Comparison of ENCODE assay signal across 9 mouse cellular contexts in the genomic region with DNA sequence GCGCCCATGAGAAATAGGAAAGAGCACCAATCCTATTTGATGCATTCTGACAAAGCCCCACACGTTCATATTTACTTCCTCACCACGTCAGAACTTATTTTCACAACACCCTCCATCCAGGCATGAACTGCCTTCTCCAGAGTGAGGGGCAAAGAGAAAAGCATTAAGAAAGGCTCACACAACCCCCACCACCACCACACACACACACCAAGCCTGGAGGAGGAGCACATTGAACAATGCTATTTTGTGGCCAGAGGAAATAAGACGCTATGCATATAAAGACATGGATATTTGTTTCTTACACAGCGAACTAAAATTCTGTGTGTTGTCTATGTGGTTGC.
DNase-seq lines count a peak whose midpoint lies in the region; ATAC-seq and TF ChIP-seq lines count a peak whose summit lies in the region.
"Had no signal": no experiment of that assay in that cellular context is flagged by ENCODE, and none has a peak within 500 bp of the region (broad histone marks: within the 10 kb centered on the region; RNA-seq: fewer than 3 reads in every experiment).

No protein-coding gene starts in this region.

- no peaks in the 10 kb centered on the region for H3K9me3 ChIP-seq in forebrain, embryonic 13.5 days (replicated peaks)
- no peaks in the 10 kb centered on the region for H3K9me3 ChIP-seq in intestine, embryonic 15.5 days
- H3K9me3 ChIP-seq in midbrain, embryonic 16.5 days (replicated peaks; ENCODE audit: control insufficient read depth, low read length, poor library complexity, severe bottlenecking) = no peaks in the 10 kb centered on the region

- H3K4me1 ChIP-seq in forebrain, embryonic 13.5 days = peaks cover 6% of the 10 kb centered on the region; the same call in 1 of the 2 replicates
- H3K4me1 ChIP-seq in intestine, embryonic 15.5 days (replicated peaks) = 0 out of 2 replicates have a peak, but pooled peaks cover 5% of the 10 kb centered on the region
- peaks cover 9% of the 10 kb centered on the region; the same call in 1 of the 2 replicates for H3K4me1 ChIP-seq in midbrain, embryonic 16.5 days (ENCODE audit: control insufficient read depth, insufficient read depth, low read length)

- ATAC-seq in forebrain, embryonic 13.5 days = no peak
- ATAC-seq in intestine, embryonic 15.5 days = no peak
- no peak for ATAC-seq in midbrain, embryonic 16.5 days

- no peak for TF ChIP-seq CTCF in layer of hippocampus, adult 2 months (conservative IDR thresholded peaks at IDR 0.05)

- no peaks in the 10 kb centered on the region for H3K36me3 ChIP-seq in forebrain, embryonic 13.5 days (ENCODE audit: poor library complexity, severe bottlenecking)
- H3K36me3 ChIP-seq in intestine, embryonic 15.5 days = no peaks in the 10 kb centered on the region
- H3K36me3 ChIP-seq in midbrain, embryonic 16.5 days (ENCODE audit: control insufficient read depth, insufficient read depth, low read length) = no peaks in the 10 kb centered on the region

- intact Hi-C loops in gastrocnemius, postnatal 14 days (cut with DNase I; ENCODE audit: low total_unique reads) = no loop called here

- peak overlapping the region; percentile 35; the same call in 1 of the 2 replicates for H3K4me2 ChIP-seq in forebrain, embryonic 13.5 days
- H3K4me2 ChIP-seq in intestine, embryonic 15.5 days (replicated peaks) = peak overlapping the region; percentile 38
- peak overlapping the region; percentile 46 for H3K4me2 ChIP-seq in midbrain, embryonic 16.5 days (ENCODE audit: low read length)

- DNase-seq in layer of hippocampus, adult 2 months (ENCODE audit: low spot score in 2 of 2) = no peak
- DNase-seq in layer of hippocampus, adult 18-20 months (ENCODE audit: low spot score in 2 of 2) = no peak
- no peak for DNase-seq in right cerebral cortex, postnatal 10 days (ENCODE audit: low spot score in 2 of 2)
- DNase-seq in gastrocnemius, postnatal 14 days = no peak
- DNase-seq in frontal cortex, postnatal 14 days (ENCODE audit: low spot score in 2 of 2) = no peak
- DNase-seq: gastrocnemius, postnatal 25 days had no signal

- H3K4me3 ChIP-seq in layer of hippocampus, adult 2 months = peak overlapping the region; percentile 26; the same call in 1 of the 2 replicates
- no peak overlapping the region for H3K4me3 ChIP-seq in forebrain, embryonic 13.5 days
- H3K4me3 ChIP-seq in intestine, embryonic 15.5 days (replicated peaks) = no peak overlapping the region
- no peak overlapping the region for H3K4me3 ChIP-seq in midbrain, embryonic 16.5 days (ENCODE audit: low read depth, low read length)

- peak overlapping the region; percentile 7; the same call in 1 of the 2 replicates for H3K27ac ChIP-seq in layer of hippocampus, adult 2 months
- no peak overlapping the region for H3K27ac ChIP-seq in forebrain, embryonic 13.5 days
- H3K27ac ChIP-seq in intestine, embryonic 15.5 days = no peak overlapping the region
- H3K27ac ChIP-seq in midbrain, embryonic 16.5 days (ENCODE audit: low read length) = no peak overlapping the region

- WGBS in forebrain, embryonic 13.5 days = 59% methylated on average over 5 of the region's 5 CpGs
- 76% methylated on average over 5 of the region's 5 CpGs for WGBS in intestine, embryonic 15.5 days
- 54% methylated on average over 5 of the region's 5 CpGs for WGBS in midbrain, embryonic 16.5 days

- H3K27me3 ChIP-seq in forebrain, embryonic 13.5 days = no peaks in the 10 kb centered on the region
- no peaks in the 10 kb centered on the region for H3K27me3 ChIP-seq in intestine, embryonic 15.5 days (replicated peaks)
- no peaks in the 10 kb centered on the region for H3K27me3 ChIP-seq in midbrain, embryonic 16.5 days (ENCODE audit: control insufficient read depth, insufficient read depth, low read depth, low read length)

- no peak overlapping the region for H3K9ac ChIP-seq in forebrain, embryonic 13.5 days
- H3K9ac ChIP-seq in intestine, embryonic 15.5 days = no peak overlapping the region
- no peak overlapping the region for H3K9ac ChIP-seq in midbrain, embryonic 16.5 days (ENCODE audit: low read depth, low read length)
